Mouse (Mus musculus): ENCODE data around the gene Rassf3. TPM values are rescaled to one million over a fixed set of nuclear protein-coding genes. Genes with fewer than 3 reads are reported as not detected.

Rassf3 gene
- polyA plus RNA-seq, 1 experiment from 2014 or later: 14.8 TPM

DNA sequence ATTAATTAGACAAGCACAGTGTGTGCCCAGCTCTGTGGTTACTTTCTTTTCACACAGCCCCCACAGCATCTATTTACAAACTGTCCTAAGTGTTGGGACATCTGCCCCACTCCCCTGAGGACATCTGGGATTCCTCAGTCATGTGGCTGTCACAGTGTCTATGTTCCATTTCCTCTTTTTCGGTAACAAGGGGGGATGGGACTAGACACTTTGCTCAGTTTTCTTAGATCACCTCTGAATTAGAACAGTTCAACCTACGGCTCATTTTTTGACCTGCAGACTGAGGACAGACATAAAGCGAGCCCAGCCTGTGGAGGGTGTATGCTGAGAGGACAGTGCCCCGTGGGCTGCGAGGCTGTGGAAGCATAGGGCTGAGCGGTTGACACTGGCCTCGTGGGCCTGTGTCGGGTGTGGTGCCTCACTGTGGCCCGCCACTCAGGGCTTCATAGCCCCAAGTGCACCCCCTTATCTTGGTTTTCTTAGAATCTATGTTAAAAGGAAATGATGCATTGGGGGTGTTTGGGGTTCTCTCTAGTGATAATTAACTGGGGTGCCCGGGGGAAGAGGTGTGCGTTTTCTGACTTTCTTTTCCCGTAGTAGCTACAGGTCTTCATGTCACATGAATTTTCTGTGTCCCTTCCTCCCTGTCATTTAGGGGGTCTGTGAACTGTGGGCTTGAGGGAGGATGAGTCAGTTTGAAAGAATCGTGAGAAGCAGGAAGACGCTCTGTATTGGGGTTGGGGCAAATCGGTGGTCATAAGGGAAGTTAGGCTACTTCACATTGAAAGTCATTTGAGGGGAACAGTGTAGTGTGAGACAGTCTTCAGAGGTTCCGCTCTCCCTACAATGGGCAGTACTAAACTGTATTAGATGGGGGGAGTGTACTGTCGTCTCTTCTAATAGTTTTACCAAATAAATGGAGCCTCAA lies 101.2 kb downstream of the Rassf3 start:
- no peak overlapping the region for H3K9ac ChIP-seq (replicated peaks; ENCODE audit: low read length)
- H3K4me2 ChIP-seq (replicated peaks; ENCODE audit: low read depth, low read length): no peak overlapping the region
- ATAC-seq (ENCODE audit: low FRiP score, low TSS enrichment): no peak
- H3K27me3 ChIP-seq (ENCODE audit: insufficient read depth, low read length): no peaks in the 10 kb centered on the region
- no peaks in the 10 kb centered on the region for H3K9me3 ChIP-seq (ENCODE audit: low read length)
- 72% methylated on average over 17 of the region's 17 CpGs for WGBS
- peaks cover 25% of the 10 kb centered on the region for H3K4me1 ChIP-seq (ENCODE audit: insufficient read depth, low read length)
- H3K36me3 ChIP-seq (ENCODE audit: insufficient read depth, low read length): peaks cover 31% of the 10 kb centered on the region
- H3K27ac ChIP-seq (ENCODE audit: low read length): peak overlapping the region; percentile 12; the same call in 1 of the 2 replicates
- no peak overlapping the region for H3K4me3 ChIP-seq (ENCODE audit: low read length)

- Histone ChIP-seq H3K9ac (replicated peaks; ENCODE audit: low read length) (no peak overlapping the region), H3K4me2 (replicated peaks; ENCODE audit: low read depth, low read length) (no peak overlapping the region), H3K27me3 (ENCODE audit: insufficient read depth, low read length) (no peaks in the 10 kb centered on the region), H3K9me3 (ENCODE audit: low read length) (no peaks in the 10 kb centered on the region), H3K27ac (ENCODE audit: low read length) (no peak overlapping the region), H3K4me1 (ENCODE audit: insufficient read depth, low read length) (peaks cover 25% of the 10 kb centered on the region), H3K36me3 (ENCODE audit: insufficient read depth, low read length) (peaks cover 22% of the 10 kb centered on the region), H3K4me3 (ENCODE audit: low read length) (no peak overlapping the region)
- ATAC-seq (ENCODE audit: low FRiP score, low TSS enrichment): no peak
- 64% methylated on average over 12 of the region's 12 CpGs for WGBS
These were observed 102.1 kb downstream of the Rassf3 start for GRCm38 (mm10) chr10:121374013-121374412.

- no peak for ATAC-seq (ENCODE audit: low FRiP score, low TSS enrichment)
- WGBS: 89% methylated on average over 6 of the region's 6 CpGs
- no peaks in the 10 kb centered on the region for H3K27me3 ChIP-seq (ENCODE audit: insufficient read depth, low read length)
These were observed 105.4 kb downstream of the Rassf3 start for GRCm38 (mm10) chr10:121370777-121371176.

GRCm38 (mm10) chr10:121368783-121369465 lies 107.2 kb downstream of the Rassf3 start:
- no peak overlapping the region for H3K4me3 ChIP-seq (ENCODE audit: low read length)
- no peak overlapping the region for H3K4me2 ChIP-seq (replicated peaks; ENCODE audit: low read depth, low read length)
- no peak overlapping the region for H3K9ac ChIP-seq (replicated peaks; ENCODE audit: low read length)
- H3K9me3 ChIP-seq (ENCODE audit: low read length): no peaks in the 10 kb centered on the region
- peaks cover 12% of the 10 kb centered on the region for H3K4me1 ChIP-seq (ENCODE audit: insufficient read depth, low read length)
- 86% methylated on average over 18 of the region's 18 CpGs for WGBS
- H3K27me3 ChIP-seq (ENCODE audit: insufficient read depth, low read length): no peaks in the 10 kb centered on the region
- no peak overlapping the region for H3K27ac ChIP-seq (ENCODE audit: low read length)
- ATAC-seq (ENCODE audit: low FRiP score, low TSS enrichment): no peak
- H3K36me3 ChIP-seq (ENCODE audit: insufficient read depth, low read length): peaks cover 4% of the 10 kb centered on the region

More at GRCm38 (mm10) chr10:121370777-121371176, 105.4 kb downstream of the Rassf3 start:
- Histone ChIP-seq H3K9me3 (ENCODE audit: low read length) (no peaks in the 10 kb centered on the region), H3K36me3 (ENCODE audit: insufficient read depth, low read length) (peaks cover 4% of the 10 kb centered on the region), H3K4me2 (replicated peaks; ENCODE audit: low read depth, low read length) (no peak overlapping the region), H3K9ac (replicated peaks; ENCODE audit: low read length) (no peak overlapping the region), H3K27ac (ENCODE audit: low read length) (no peak overlapping the region), H3K4me3 (ENCODE audit: low read length) (no peak overlapping the region), H3K4me1 (ENCODE audit: insufficient read depth, low read length) (peaks cover 19% of the 10 kb centered on the region)

DNA sequence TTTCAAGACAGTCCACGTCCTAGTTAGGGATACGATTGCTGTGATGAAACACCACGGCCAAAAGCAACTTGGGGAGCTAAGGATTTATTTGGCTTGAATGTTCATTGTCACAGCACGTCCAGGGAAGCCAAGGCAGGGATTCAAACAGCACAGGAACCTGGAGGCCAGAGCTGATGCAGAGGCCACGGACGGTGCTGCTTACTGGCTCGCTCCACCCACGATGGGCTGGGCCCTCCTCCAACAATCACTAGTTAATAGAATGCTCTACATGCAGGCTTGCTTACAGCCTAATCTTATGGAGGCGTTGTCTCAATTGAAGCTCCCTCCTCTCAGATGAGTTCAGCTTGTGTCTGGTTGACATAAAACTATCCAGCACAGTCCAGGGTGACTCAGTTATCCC lies 108.4 kb downstream of the Rassf3 start:
- Histone ChIP-seq H3K36me3 (ENCODE audit: insufficient read depth, low read length) (peaks cover 4% of the 10 kb centered on the region), H3K4me2 (replicated peaks; ENCODE audit: low read depth, low read length) (no peak overlapping the region), H3K4me1 (ENCODE audit: insufficient read depth, low read length) (peaks cover 12% of the 10 kb centered on the region), H3K4me3 (ENCODE audit: low read length) (no peak overlapping the region), H3K9ac (replicated peaks; ENCODE audit: low read length) (no peak overlapping the region), H3K27ac (ENCODE audit: low read length) (no peak overlapping the region), H3K27me3 (ENCODE audit: insufficient read depth, low read length) (no peaks in the 10 kb centered on the region), H3K9me3 (ENCODE audit: low read length) (no peaks in the 10 kb centered on the region)
- ATAC-seq (ENCODE audit: low FRiP score, low TSS enrichment): no peak
- 88% methylated on average over 9 of the region's 9 CpGs for WGBS

DNA sequence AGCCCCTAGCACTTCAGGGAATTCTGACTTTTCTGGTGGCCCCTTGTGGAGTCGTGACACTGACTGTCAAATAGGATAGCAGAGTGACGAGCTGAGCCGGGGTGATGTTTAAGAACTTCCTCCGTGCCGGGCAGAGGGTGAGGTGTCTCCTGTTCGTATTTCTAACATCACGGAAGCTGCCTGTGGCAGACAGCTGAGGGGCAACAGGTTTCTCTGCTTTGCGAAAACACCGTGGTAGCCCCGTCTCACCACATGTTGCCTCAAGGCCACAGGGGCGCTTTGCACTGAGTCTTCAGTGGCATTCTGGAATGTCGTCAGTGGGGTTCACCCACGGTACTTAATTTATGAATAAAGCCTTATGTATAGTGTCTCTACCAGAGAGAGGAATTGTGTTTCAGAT lies 108.9 kb downstream of the Rassf3 start:
- Histone ChIP-seq H3K9ac (replicated peaks; ENCODE audit: low read length) (no peak overlapping the region), H3K27me3 (ENCODE audit: insufficient read depth, low read length) (no peaks in the 10 kb centered on the region), H3K36me3 (ENCODE audit: insufficient read depth, low read length) (peaks cover 4% of the 10 kb centered on the region), H3K4me1 (ENCODE audit: insufficient read depth, low read length) (peaks cover 12% of the 10 kb centered on the region), H3K27ac (ENCODE audit: low read length) (no peak overlapping the region), H3K4me2 (replicated peaks; ENCODE audit: low read depth, low read length) (no peak overlapping the region), H3K9me3 (ENCODE audit: low read length) (no peaks in the 10 kb centered on the region), H3K4me3 (ENCODE audit: low read length) (no peak overlapping the region)
- WGBS: 74% methylated on average over 13 of the region's 13 CpGs
- no peak for ATAC-seq (ENCODE audit: low FRiP score, low TSS enrichment)

- peak overlapping the region; percentile 84 for H3K9ac ChIP-seq (replicated peaks; ENCODE audit: low read length)
- H3K27ac ChIP-seq (ENCODE audit: low read length): no peak overlapping the region
- peak overlapping the region; percentile 88 for H3K4me2 ChIP-seq (replicated peaks; ENCODE audit: low read depth, low read length)
- H3K27me3 ChIP-seq (ENCODE audit: insufficient read depth, low read length): no peaks in the 10 kb centered on the region
- H3K36me3 ChIP-seq (ENCODE audit: insufficient read depth, low read length): peaks cover 4% of the 10 kb centered on the region
- WGBS: 8% methylated on average over 9 of the region's 9 CpGs
- H3K9me3 ChIP-seq (ENCODE audit: low read length): no peaks in the 10 kb centered on the region
- peaks cover 12% of the 10 kb centered on the region for H3K4me1 ChIP-seq (ENCODE audit: insufficient read depth, low read length)
- ATAC-seq (ENCODE audit: low FRiP score, low TSS enrichment): no peak
- H3K4me3 ChIP-seq (ENCODE audit: low read length): peak overlapping the region; percentile 87
These were observed 110.3 kb downstream of the Rassf3 start for GRCm38 (mm10) chr10:121365781-121366272.

GRCm38 (mm10) chr10:121364801-121365564 lies 111.2 kb downstream of the Rassf3 start, which contains the start of gene Gns:
Gene Gns (plus strand): TSS chr10:121365090.
- ATAC-seq (ENCODE audit: low FRiP score, low TSS enrichment): peak; percentile 99
- Histone ChIP-seq H3K4me1 (ENCODE audit: insufficient read depth, low read length) (peaks cover 12% of the 10 kb centered on the region), H3K27me3 (ENCODE audit: insufficient read depth, low read length) (no peaks in the 10 kb centered on the region), H3K36me3 (ENCODE audit: insufficient read depth, low read length) (no peaks in the 10 kb centered on the region), H3K9me3 (ENCODE audit: low read length) (no peaks in the 10 kb centered on the region), H3K9ac (replicated peaks; ENCODE audit: low read length) (peak within 1 kb of the TSS; percentile 84), H3K27ac (ENCODE audit: low read length) (peak within 1 kb of the TSS; percentile 66), H3K4me3 (ENCODE audit: low read length) (peak within 1 kb of the TSS; percentile 87), H3K4me2 (replicated peaks; ENCODE audit: low read depth, low read length) (peak within 1 kb of the TSS; percentile 88)
- under 1% methylated on average over 68 of the region's 72 CpGs for WGBS

GRCm38 (mm10) chr10:121364306-121364705 lies 111.8 kb downstream of the Rassf3 start:
- peak overlapping the region; percentile 87 for H3K4me3 ChIP-seq (ENCODE audit: low read length)
- peak overlapping the region; percentile 57 for H3K9ac ChIP-seq (replicated peaks; ENCODE audit: low read length)
- no peaks in the 10 kb centered on the region for H3K36me3 ChIP-seq (ENCODE audit: insufficient read depth, low read length)
- H3K27me3 ChIP-seq (ENCODE audit: insufficient read depth, low read length): no peaks in the 10 kb centered on the region
- peaks cover 12% of the 10 kb centered on the region for H3K4me1 ChIP-seq (ENCODE audit: insufficient read depth, low read length)
- 28% methylated on average over 15 of the region's 15 CpGs for WGBS
- no peaks in the 10 kb centered on the region for H3K9me3 ChIP-seq (ENCODE audit: low read length)
- H3K27ac ChIP-seq (ENCODE audit: low read length): no peak overlapping the region; the same call in 1 of the 2 replicates
- H3K4me2 ChIP-seq (replicated peaks; ENCODE audit: low read depth, low read length): peak overlapping the region; percentile 88
- ATAC-seq (ENCODE audit: low FRiP score, low TSS enrichment): 0 out of 2 replicates have a peak, but pooled peaks have one; percentile 16
